Mouse (Mus musculus): Measurements from ENCODE around the gene Plcg2. TPM values are rescaled to one million over a fixed set of nuclear protein-coding genes. Genes with fewer than 3 reads are reported as not detected.

Plcg2 gene
- polyA plus RNA-seq, 1 experiment from 2014 or later: 3.8 TPM

- no peak overlapping the region for H3K27ac ChIP-seq (replicated peaks)
- no peaks in the 10 kb centered on the region for H3K27me3 ChIP-seq
- no peaks in the 10 kb centered on the region for H3K36me3 ChIP-seq
- no peak for ATAC-seq (ENCODE audit: insufficient number of reproducible peaks, low FRiP score, low TSS enrichment, low read depth)
- H3K9ac ChIP-seq: no peak overlapping the region
- WGBS: 70% methylated on average over 9 of the region's 9 CpGs
- H3K9me3 ChIP-seq (replicated peaks): no peaks in the 10 kb centered on the region
- H3K4me3 ChIP-seq (replicated peaks): no peak overlapping the region
- no peak overlapping the region for H3K4me2 ChIP-seq (replicated peaks)
- H3K4me1 ChIP-seq: peaks cover 6% of the 10 kb centered on the region; the same call in 1 of the 2 replicates
These were observed 19.8 kb downstream of the Plcg2 start for GRCm38 (mm10) chr8:117517861-117518260.

GRCm38 (mm10) chr8:117518873-117519272 lies 20.8 kb downstream of the Plcg2 start:
- no peak for ATAC-seq (ENCODE audit: insufficient number of reproducible peaks, low FRiP score, low TSS enrichment, low read depth)
- Histone ChIP-seq H3K27ac (replicated peaks) (no peak overlapping the region), H3K4me2 (replicated peaks) (no peak overlapping the region), H3K4me3 (replicated peaks) (no peak overlapping the region), H3K9me3 (replicated peaks) (no peaks in the 10 kb centered on the region), H3K36me3 (no peaks in the 10 kb centered on the region), H3K9ac (no peak overlapping the region), H3K4me1 (peaks cover 6% of the 10 kb centered on the region; the same call in 1 of the 2 replicates), H3K27me3 (no peaks in the 10 kb centered on the region)
- 68% methylated on average over 4 of the region's 4 CpGs for WGBS

- ATAC-seq (ENCODE audit: insufficient number of reproducible peaks, low FRiP score, low TSS enrichment, low read depth): peak; percentile 58; the same call in 1 of the 2 replicates
- Histone ChIP-seq H3K4me2 (replicated peaks) (no peak overlapping the region), H3K36me3 (no peaks in the 10 kb centered on the region), H3K9me3 (replicated peaks) (no peaks in the 10 kb centered on the region), H3K27ac (replicated peaks) (no peak overlapping the region), H3K4me1 (no peaks in the 10 kb centered on the region; the same call in 1 of the 2 replicates), H3K9ac (no peak overlapping the region), H3K27me3 (no peaks in the 10 kb centered on the region), H3K4me3 (replicated peaks) (no peak overlapping the region)
- 2% methylated on average over 2 of the region's 2 CpGs for WGBS
These were observed 28.1 kb downstream of the Plcg2 start for GRCm38 (mm10) chr8:117526185-117526584.

- no peak overlapping the region for H3K4me2 ChIP-seq (replicated peaks)
- 78% methylated on average over 5 of the region's 5 CpGs for WGBS
- H3K4me1 ChIP-seq: no peaks in the 10 kb centered on the region; the same call in 1 of the 2 replicates
- H3K27me3 ChIP-seq: no peaks in the 10 kb centered on the region
- H3K36me3 ChIP-seq: no peaks in the 10 kb centered on the region
- no peaks in the 10 kb centered on the region for H3K9me3 ChIP-seq (replicated peaks)
- no peak overlapping the region for H3K4me3 ChIP-seq (replicated peaks)
- H3K9ac ChIP-seq: no peak overlapping the region
- no peak for ATAC-seq (ENCODE audit: insufficient number of reproducible peaks, low FRiP score, low TSS enrichment, low read depth)
- H3K27ac ChIP-seq (replicated peaks): no peak overlapping the region
These were observed 29.9 kb downstream of the Plcg2 start for GRCm38 (mm10) chr8:117527983-117528382.

- H3K27me3 ChIP-seq: no peaks in the 10 kb centered on the region
- no peak for ATAC-seq (ENCODE audit: insufficient number of reproducible peaks, low FRiP score, low TSS enrichment, low read depth)
These were observed 31.1 kb downstream of the Plcg2 start for GRCm38 (mm10) chr8:117529177-117529576.

GRCm38 (mm10) chr8:117532381-117532972 lies 34.4 kb downstream of the Plcg2 start:
- Histone ChIP-seq H3K9me3 (replicated peaks) (no peaks in the 10 kb centered on the region), H3K27ac (replicated peaks) (no peak overlapping the region), H3K4me2 (replicated peaks) (no peak overlapping the region), H3K4me3 (replicated peaks) (no peak overlapping the region), H3K9ac (no peak overlapping the region), H3K36me3 (no peaks in the 10 kb centered on the region), H3K4me1 (no peaks in the 10 kb centered on the region), H3K27me3 (no peaks in the 10 kb centered on the region)
- WGBS: 83% methylated on average over 15 of the region's 15 CpGs
- ATAC-seq (ENCODE audit: insufficient number of reproducible peaks, low FRiP score, low TSS enrichment, low read depth): no peak

More at GRCm38 (mm10) chr8:117529177-117529576, 31.1 kb downstream of the Plcg2 start:
- 68% methylated on average over 5 of the region's 5 CpGs for WGBS
- H3K4me3 ChIP-seq (replicated peaks): no peak overlapping the region
- H3K27ac ChIP-seq (replicated peaks): no peak overlapping the region
- H3K9ac ChIP-seq: no peak overlapping the region
- H3K4me1 ChIP-seq: no peaks in the 10 kb centered on the region; the same call in 1 of the 2 replicates
- H3K4me2 ChIP-seq (replicated peaks): no peak overlapping the region
- no peaks in the 10 kb centered on the region for H3K36me3 ChIP-seq
- no peaks in the 10 kb centered on the region for H3K9me3 ChIP-seq (replicated peaks)

GRCm38 (mm10) chr8:117536862-117537261 lies 38.8 kb downstream of the Plcg2 start:
- WGBS: 39% methylated on average over 5 of the region's 6 CpGs

GRCm38 (mm10) chr8:117537751-117538150 lies 39.7 kb downstream of the Plcg2 start:
- no peaks in the 10 kb centered on the region for H3K9me3 ChIP-seq (replicated peaks)
- H3K4me1 ChIP-seq: no peaks in the 10 kb centered on the region
- no peaks in the 10 kb centered on the region for H3K27me3 ChIP-seq
- no peak for ATAC-seq (ENCODE audit: insufficient number of reproducible peaks, low FRiP score, low TSS enrichment, low read depth)
- no peak overlapping the region for H3K9ac ChIP-seq
- 66% methylated on average over 7 of the region's 7 CpGs for WGBS
- H3K4me2 ChIP-seq (replicated peaks): no peak overlapping the region
- H3K36me3 ChIP-seq: no peaks in the 10 kb centered on the region
- H3K27ac ChIP-seq (replicated peaks): no peak overlapping the region
- no peak overlapping the region for H3K4me3 ChIP-seq (replicated peaks)

More at GRCm38 (mm10) chr8:117536862-117537261, 38.8 kb downstream of the Plcg2 start:
- H3K27me3 ChIP-seq: no peaks in the 10 kb centered on the region
- H3K9me3 ChIP-seq (replicated peaks): no peaks in the 10 kb centered on the region
- no peak overlapping the region for H3K27ac ChIP-seq (replicated peaks)
- no peaks in the 10 kb centered on the region for H3K36me3 ChIP-seq
- no peak overlapping the region for H3K4me2 ChIP-seq (replicated peaks)
- no peaks in the 10 kb centered on the region for H3K4me1 ChIP-seq
- no peak overlapping the region for H3K4me3 ChIP-seq (replicated peaks)
- no peak for ATAC-seq (ENCODE audit: insufficient number of reproducible peaks, low FRiP score, low TSS enrichment, low read depth)
- no peak overlapping the region for H3K9ac ChIP-seq

GRCm38 (mm10) chr8:117542951-117543350 lies 44.9 kb downstream of the Plcg2 start:
- Histone ChIP-seq H3K4me1 (no peaks in the 10 kb centered on the region), H3K27me3 (no peaks in the 10 kb centered on the region), H3K36me3 (no peaks in the 10 kb centered on the region), H3K9ac (no peak overlapping the region), H3K27ac (replicated peaks) (no peak overlapping the region), H3K9me3 (replicated peaks) (no peaks in the 10 kb centered on the region), H3K4me2 (replicated peaks) (no peak overlapping the region), H3K4me3 (replicated peaks) (no peak overlapping the region)
- no peak for ATAC-seq (ENCODE audit: insufficient number of reproducible peaks, low FRiP score, low TSS enrichment, low read depth)

GRCm38 (mm10) chr8:117543789-117544188 lies 45.7 kb downstream of the Plcg2 start:
- 73% methylated on average over 6 of the region's 6 CpGs for WGBS
- Histone ChIP-seq H3K27ac (replicated peaks) (no peak overlapping the region), H3K27me3 (no peaks in the 10 kb centered on the region), H3K9ac (no peak overlapping the region), H3K4me3 (replicated peaks) (no peak overlapping the region), H3K36me3 (no peaks in the 10 kb centered on the region), H3K4me2 (replicated peaks) (no peak overlapping the region), H3K4me1 (no peaks in the 10 kb centered on the region), H3K9me3 (replicated peaks) (no peaks in the 10 kb centered on the region)
- ATAC-seq (ENCODE audit: insufficient number of reproducible peaks, low FRiP score, low TSS enrichment, low read depth): no peak

- Histone ChIP-seq H3K4me1 (no peaks in the 10 kb centered on the region), H3K27ac (replicated peaks) (no peak overlapping the region), H3K4me3 (replicated peaks) (no peak overlapping the region), H3K9ac (no peak overlapping the region), H3K4me2 (replicated peaks) (no peak overlapping the region), H3K9me3 (replicated peaks) (no peaks in the 10 kb centered on the region), H3K27me3 (no peaks in the 10 kb centered on the region), H3K36me3 (no peaks in the 10 kb centered on the region)
- WGBS: 73% methylated on average over 8 of the region's 8 CpGs
- ATAC-seq (ENCODE audit: insufficient number of reproducible peaks, low FRiP score, low TSS enrichment, low read depth): no peak
These were observed 47.0 kb downstream of the Plcg2 start for GRCm38 (mm10) chr8:117545043-117545442.

GRCm38 (mm10) chr8:117546386-117546785 lies 48.3 kb downstream of the Plcg2 start:
- H3K4me1 ChIP-seq: no peaks in the 10 kb centered on the region
- no peaks in the 10 kb centered on the region for H3K27me3 ChIP-seq
- WGBS: 75% methylated on average over 5 of the region's 5 CpGs
- H3K27ac ChIP-seq (replicated peaks): no peak overlapping the region
- H3K36me3 ChIP-seq: no peaks in the 10 kb centered on the region
- ATAC-seq (ENCODE audit: insufficient number of reproducible peaks, low FRiP score, low TSS enrichment, low read depth): no peak
- H3K4me3 ChIP-seq (replicated peaks): no peak overlapping the region
- no peak overlapping the region for H3K4me2 ChIP-seq (replicated peaks)
- no peak overlapping the region for H3K9ac ChIP-seq
- H3K9me3 ChIP-seq (replicated peaks): no peaks in the 10 kb centered on the region

All from embryonic facial prominence, embryonic 15.5 days (tissue).